Mouse (Mus musculus) liver, adult 2 months (tissue): ENCODE measurements around the gene Slc25a25. TPM values are rescaled to one million over a fixed set of nuclear protein-coding genes. Genes with fewer than 3 reads are reported as not detected.
A peak's percentile ranks its signal among the peaks of the same experiment; 100 is the strongest.

Experiments
- DNase-seq: peaks from one replicate; pipeline ENCODE4 v3.0.0-alpha.2; 2011; ENCODE audit warnings: low read depth, low spot score; ENCODE audit errors: extremely low read depth
- H3K27ac ChIP-seq: fragments of 200-500 bp; replicated peaks from 2 replicates; pipeline ENCODE4 v1.5.1; 2012; ENCODE audit warnings: low read depth, mild to moderate bottlenecking, control low read depth, inconsistent platforms, low read length; ENCODE audit not compliant: insufficient read depth
- H3K27me3 ChIP-seq: fragments of 200-500 bp; 2 replicates; pipeline ENCODE4 v1.6.1; 2012; ENCODE audit warnings: mild to moderate bottlenecking, moderate library complexity, low read length, inconsistent platforms; ENCODE audit not compliant: control insufficient read depth, insufficient read depth
- H3K36me3 ChIP-seq: fragments of 200-500 bp; 2 replicates; pipeline ENCODE4 v1.6.1; 2012; ENCODE audit warnings: low read length, inconsistent platforms; ENCODE audit not compliant: control insufficient read depth, insufficient read depth
- H3K4me1 ChIP-seq: fragments of 200-500 bp; 2 replicates; pipeline ENCODE4 v1.6.1; 2011; ENCODE audit warnings: low read length; ENCODE audit not compliant: control insufficient read depth, insufficient read depth
- H3K4me3 ChIP-seq: fragments of 200-500 bp; 2 replicates; pipeline ENCODE4 v1.5.1; 2011; ENCODE audit warnings: low read depth, mild to moderate bottlenecking, control low read depth, low read length, moderate library complexity; ENCODE audit not compliant: insufficient read depth
- H3K79me2 ChIP-seq: fragments of 200-500 bp; 2 replicates; pipeline ENCODE4 v1.6.1; 2012; ENCODE audit warnings: inconsistent platforms, mild to moderate bottlenecking, low read length, moderate library complexity; ENCODE audit not compliant: control insufficient read depth, insufficient read depth
- H3K9ac ChIP-seq: fragments of 200-500 bp; 2 replicates; pipeline ENCODE4 v1.6.1; 2012; ENCODE audit warnings: low read depth, mild to moderate bottlenecking, control low read depth, inconsistent platforms, low read length
- CTCF ChIP-seq: fragments of 200-500 bp; IDR thresholded peaks from 2 replicates; pipeline ENCODE4 v1.5.1; 2011; ENCODE audit warnings: low read depth, low read length, control low read depth
- POLR2A ChIP-seq: fragments of 200-500 bp; IDR thresholded peaks from 2 replicates; pipeline ENCODE4 v1.6.1; 2011; ENCODE audit warnings: low read length, control low read depth; ENCODE audit not compliant: insufficient read depth; ENCODE audit errors: extremely low read depth
- WGBS: fragments of 180-500 bp; shearing (Covaris S2); methylation state at CpG from one replicate; pipeline ENCODE4 v1.1.7; 2018; 5-methylcytosine and 5-hydroxymethylcytosine counted together
- polyA plus RNA-seq: library from polyadenylated mRNA; depleted of rRNA; stranded (reverse); fragments of >200 nt; gene quantifications from 2 replicates; pipeline ENCODE4 v1.2.3, GENCODE M21; 2012
- total RNA-seq: library from RNA; depleted of rRNA; stranded (reverse); fragments of >200 nt; gene quantifications from 2 replicates; pipeline ENCODE4 v1.2.3, GENCODE M21; 2014

Slc25a25 gene
- total and polyA plus RNA-seq, 2 experiments = 41.9 to 57.9 TPM

- Histone ChIP-seq H3K27ac (no peak overlapping the region), H3K4me3 (no peak overlapping the region), H3K79me2 (peaks cover 31% of the 10 kb centered on the region; the same call in 1 of the 2 replicates), H3K4me1 (peaks cover 29% of the 10 kb centered on the region), H3K9ac (no peak overlapping the region), H3K27me3 (no peaks in the 10 kb centered on the region), H3K36me3 (no peaks in the 10 kb centered on the region)
- DNase-seq = no peak
- WGBS = 53% methylated on average over 6 of the region's 6 CpGs
- no peak for TF ChIP-seq CTCF
- TF ChIP-seq POLR2A = no peak
Observed at GRCm38 (mm10) chr2:32439177-32439576, 12.1 kb downstream of the Slc25a25 start.

- no peak for TF ChIP-seq CTCF
- TF ChIP-seq POLR2A = no peak
- no peak overlapping the region for H3K9ac ChIP-seq
- 53% methylated on average over 3 of the region's 3 CpGs for WGBS
- H3K4me1 ChIP-seq = peaks cover 29% of the 10 kb centered on the region
- H3K79me2 ChIP-seq = peaks cover 31% of the 10 kb centered on the region; the same call in 1 of the 2 replicates
- H3K27ac ChIP-seq = no peak overlapping the region
- peak; percentile 39 for DNase-seq
- no peaks in the 10 kb centered on the region for H3K36me3 ChIP-seq
- no peaks in the 10 kb centered on the region for H3K27me3 ChIP-seq
- no peak overlapping the region for H3K4me3 ChIP-seq
Observed at GRCm38 (mm10) chr2:32438733-32439132, 12.5 kb downstream of the Slc25a25 start.

- TF ChIP-seq CTCF (no peak), POLR2A (no peak)
- Histone ChIP-seq H3K9ac (no peak overlapping the region), H3K36me3 (no peaks in the 10 kb centered on the region), H3K4me1 (peaks cover 29% of the 10 kb centered on the region), H3K27ac (no peak overlapping the region; the same call in 1 of the 2 replicates), H3K79me2 (peaks cover 33% of the 10 kb centered on the region; the same call in 1 of the 2 replicates), H3K4me3 (no peak overlapping the region), H3K27me3 (no peaks in the 10 kb centered on the region)
- DNase-seq = no peak
- WGBS = 73% methylated on average over 2 of the region's 2 CpGs
Observed at GRCm38 (mm10) chr2:32437612-32438166, 13.6 kb downstream of the Slc25a25 start.

GRCm38 (mm10) chr2:32436686-32437372 is 14.4 kb downstream of the Slc25a25 start:
- Histone ChIP-seq H3K4me1 (peaks cover 28% of the 10 kb centered on the region), H3K27me3 (no peaks in the 10 kb centered on the region), H3K27ac (peak overlapping the region; percentile 33), H3K36me3 (no peaks in the 10 kb centered on the region), H3K9ac (no peak overlapping the region), H3K79me2 (peaks cover 31% of the 10 kb centered on the region; the same call in 1 of the 2 replicates), H3K4me3 (no peak overlapping the region)
- WGBS = 20% methylated on average over 3 of the region's 3 CpGs
- peak; percentile 57 for DNase-seq
- TF ChIP-seq CTCF (no peak), POLR2A (no peak)

- Histone ChIP-seq H3K27me3 (no peaks in the 10 kb centered on the region), H3K36me3 (no peaks in the 10 kb centered on the region), H3K9ac (no peak overlapping the region), H3K79me2 (peaks cover 28% of the 10 kb centered on the region; the same call in 1 of the 2 replicates), H3K4me1 (peaks cover 4% of the 10 kb centered on the region; the same call in 1 of the 2 replicates), H3K4me3 (no peak overlapping the region), H3K27ac (no peak overlapping the region)
- WGBS = 72% methylated on average over 18 of the region's 18 CpGs
- no peak for DNase-seq
- TF ChIP-seq POLR2A (no peak), CTCF (no peak)
Observed at GRCm38 (mm10) chr2:32430701-32431676, 20.3 kb downstream of the Slc25a25 start.
